Mouse (Mus musculus) adrenal gland, postnatal 25 days (tissue): Measurements from ENCODE around the gene S100a16. TPM values are rescaled to one million over a fixed set of nuclear protein-coding genes. Genes with fewer than 3 reads are reported as not detected.

Experiments used
- DNase-seq: peaks from one replicate; pipeline ENCODE4 v3.0.0; 2021; ENCODE audit warnings: mixed read lengths
- long read RNA-seq: library from polyadenylated mRNA; stranded (forward); transcript quantifications from one replicate; pipeline ENCODE4 v2.0.0, GENCODE M21; 2021
- total RNA-seq: library from RNA; stranded (reverse); gene quantifications from 2 replicates; pipeline ENCODE4 v1.2.3, GENCODE M21; 2021

The S100a16 gene
- 48.4 and 52.1 TPM in 2 replicates for total RNA-seq
- long read RNA-seq, transcript S100a16-202 (3 exons, 1,127 nt): major isoform, 21 of 36 reads
- long read RNA-seq, transcript S100a16-201 (3 exons, 1,123 nt): minor isoform, 9 of 36 reads
- long read RNA-seq, partial matches to known transcripts: 0 of 36 reads
- long read RNA-seq, other reads (novel, unspliced or antisense): 1 of 36 reads

GRCm38 (mm10) chr3:90537141-90537904, at the start of gene S100a16:
Gene S100a16, plus strand, starts transcription at chr3:90537254.
- peak; percentile 77 for DNase-seq

DNA sequence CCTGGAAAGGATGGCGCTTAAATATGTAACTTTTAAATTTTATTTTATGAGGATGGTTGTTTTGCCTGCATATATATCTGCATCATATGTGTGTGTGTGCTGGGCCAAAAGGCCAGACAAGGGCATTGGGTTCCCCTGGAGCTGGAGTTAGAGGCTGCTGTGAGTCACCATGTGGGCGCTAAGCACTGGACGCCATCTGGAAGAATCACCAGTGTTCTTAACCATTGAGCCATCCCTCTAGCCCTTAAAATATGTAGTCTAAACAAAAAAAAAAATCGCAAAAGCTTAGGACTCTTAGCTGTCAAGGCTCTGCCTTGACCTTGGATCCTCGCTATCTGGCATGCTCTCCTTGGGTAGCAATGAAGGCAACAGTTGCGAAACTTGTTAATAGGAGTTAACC, 48.5 kb upstream of the S100a16 start:
- DNase-seq: no peak

DNA sequence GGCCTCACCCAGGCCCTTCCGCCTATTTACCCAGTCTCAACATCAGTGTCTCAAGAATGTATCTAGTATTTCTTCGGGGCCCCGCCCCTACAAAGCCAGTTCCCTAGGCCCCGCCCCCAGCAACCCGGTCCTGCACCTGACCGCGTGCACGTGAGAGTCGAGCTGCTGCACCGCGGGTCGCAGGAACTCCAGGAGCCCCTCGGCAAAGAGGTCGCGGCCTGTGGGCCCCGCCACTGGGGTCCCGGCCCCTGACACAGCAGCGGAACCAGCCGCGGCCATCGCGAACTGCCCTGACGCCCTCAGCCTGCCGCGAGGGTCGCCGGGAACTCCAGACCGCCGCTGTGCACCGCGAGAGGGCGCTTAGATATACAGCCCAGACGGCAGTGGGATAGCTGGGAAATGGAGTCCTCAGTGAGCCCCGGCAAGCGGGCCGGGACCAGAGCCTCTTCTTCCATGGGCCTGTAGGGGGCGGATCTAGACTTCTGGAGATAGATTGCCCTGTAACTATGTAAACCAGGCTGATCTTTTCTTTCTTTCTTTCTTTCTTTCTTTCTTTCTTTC, 46.3 kb upstream of the S100a16 start, which contains the start of gene Snapin:
Gene Snapin (minus strand): TSS at position 338 of the 561 bp plus-strand sequence.
- DNase-seq: peak; percentile 92

DNA sequence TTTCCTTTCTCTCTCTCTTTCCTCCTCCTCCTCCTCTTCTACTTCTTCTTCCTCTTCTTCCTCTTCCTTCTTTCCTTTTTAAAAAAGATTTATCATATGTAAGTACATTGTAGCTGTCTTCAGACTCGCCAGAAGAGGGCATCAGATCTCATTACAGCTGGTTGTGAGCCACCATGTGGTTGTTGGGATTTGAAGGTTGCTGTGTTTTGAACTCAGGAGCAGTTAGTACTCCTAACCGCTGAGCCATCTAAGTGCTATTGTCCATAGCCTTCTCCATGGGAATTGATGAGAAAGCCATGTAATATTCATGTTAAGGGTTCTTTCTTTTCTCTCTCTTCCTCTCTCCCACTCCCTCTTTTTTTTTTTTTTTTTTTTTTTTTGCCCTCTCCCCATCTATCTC, 45.7 kb upstream of the S100a16 start:
- DNase-seq: no peak

DNA sequence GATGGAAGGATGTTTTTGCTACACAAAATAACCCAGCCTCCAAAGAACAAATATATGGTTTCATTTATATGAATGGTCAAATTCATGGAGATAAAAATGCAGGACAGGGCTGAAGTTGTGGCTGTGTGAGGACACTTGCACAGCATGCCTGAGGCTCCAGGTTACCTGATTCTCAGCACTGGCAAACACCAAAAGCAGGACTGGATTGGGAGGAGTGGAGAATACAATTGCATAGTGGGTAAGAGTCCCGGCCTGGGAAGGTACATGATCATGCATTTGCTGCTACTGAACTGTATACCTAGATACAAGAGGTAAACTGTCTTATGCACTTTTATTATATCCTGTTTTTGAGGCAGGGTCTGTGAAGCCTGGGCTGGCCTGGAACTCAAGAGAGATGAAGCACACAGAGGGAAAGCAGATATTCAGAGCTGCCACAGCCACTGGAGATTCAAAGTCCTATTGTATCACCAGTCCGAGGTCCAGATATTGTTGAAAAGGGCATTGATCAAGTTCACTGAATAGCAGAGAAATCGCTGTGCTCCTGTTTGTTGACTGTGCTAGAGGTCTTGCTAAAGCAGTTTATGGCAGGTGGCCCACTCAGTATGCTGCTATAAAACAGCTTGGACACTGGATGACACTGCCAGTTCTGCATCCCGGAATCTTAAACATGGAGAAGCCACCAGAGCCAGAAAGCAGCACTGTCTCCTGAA, 43.1 kb upstream of the S100a16 start:
- no peak for DNase-seq

GRCm38 (mm10) chr3:90495850-90496525, 41.1 kb upstream of the S100a16 start:
- no peak for DNase-seq

- no peak for DNase-seq
Measured at GRCm38 (mm10) chr3:90497597-90497996, 39.5 kb upstream of the S100a16 start.

DNA sequence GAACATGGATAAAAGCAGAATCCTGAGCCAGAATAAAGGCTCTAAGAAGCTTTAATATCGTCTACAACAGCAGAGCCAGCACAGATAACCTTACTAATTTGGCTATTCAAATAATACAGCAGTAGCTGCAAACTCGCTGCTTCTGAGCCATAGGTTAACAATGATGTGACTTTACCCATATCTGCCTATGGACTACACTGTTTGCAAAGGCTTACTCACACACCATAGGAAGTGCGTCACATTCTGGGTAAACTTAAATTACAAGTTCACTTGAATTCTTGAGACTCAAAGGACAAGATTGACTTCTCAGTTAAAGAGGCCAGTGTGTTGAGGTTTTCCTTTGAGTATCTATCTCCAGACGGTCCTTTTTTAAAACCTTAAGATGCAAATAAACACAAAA, 33.6 kb upstream of the S100a16 start:
- DNase-seq: no peak

DNA sequence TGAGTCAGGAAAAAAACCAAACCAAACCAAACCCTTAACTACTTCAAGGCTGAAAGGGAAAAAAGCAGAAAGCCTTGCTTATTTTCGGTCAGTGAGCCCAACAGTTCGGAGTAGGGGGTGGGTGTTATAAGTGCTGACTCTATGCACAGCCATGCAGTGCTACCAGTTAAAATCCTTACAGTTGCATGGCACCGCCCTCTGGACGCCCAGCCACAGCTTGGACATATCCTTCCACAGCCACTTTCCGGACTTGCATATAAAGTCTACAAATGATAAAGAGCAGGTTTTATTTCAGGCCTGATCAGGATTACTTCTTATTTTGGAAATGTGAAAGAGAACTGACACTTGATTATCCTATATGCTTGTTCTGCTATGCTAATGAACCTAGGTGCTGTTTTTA, 31.8 kb upstream of the S100a16 start:
- no peak for DNase-seq

GRCm38 (mm10) chr3:90506362-90506761, 30.7 kb upstream of the S100a16 start:
- DNase-seq: no peak

DNA sequence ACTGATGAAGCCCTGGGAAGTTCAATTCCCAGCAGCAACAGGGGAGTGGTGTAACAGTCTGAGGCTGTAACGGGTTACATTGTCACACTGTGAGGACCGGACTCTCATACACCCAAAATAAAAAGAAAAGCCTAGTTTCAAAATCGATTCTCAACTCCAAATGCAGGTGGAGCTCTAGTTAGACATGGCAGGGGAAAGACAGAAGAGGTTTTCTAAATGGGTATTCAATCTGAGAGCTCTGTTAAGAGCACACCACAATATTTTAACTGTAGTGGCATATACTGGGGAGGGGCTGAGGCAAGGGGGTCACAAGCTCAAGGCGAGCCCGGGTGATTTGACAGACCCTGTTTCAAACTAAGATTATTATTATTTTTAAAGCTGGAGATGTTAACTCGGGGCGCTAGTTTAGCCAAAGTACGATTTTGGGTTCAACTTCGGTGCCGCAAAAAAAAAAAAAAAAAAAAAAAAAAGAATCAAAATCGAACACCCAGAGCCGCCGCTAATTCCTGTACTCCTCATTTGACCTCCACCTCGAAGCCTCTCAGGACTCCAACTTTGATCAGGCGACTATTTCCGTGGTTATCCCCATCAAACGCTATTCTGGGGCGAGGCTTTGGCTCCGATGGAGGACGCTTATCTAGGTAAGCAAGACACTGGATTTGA, 28.6 kb upstream of the S100a16 start:
- no peak for DNase-seq

GRCm38 (mm10) chr3:90508950-90509746, 27.9 kb upstream of the S100a16 start, which contains the start of gene Chtop:
Gene Chtop, minus strand, starts transcription at chr3:90509498.
- DNase-seq: peak; percentile 100

DNA sequence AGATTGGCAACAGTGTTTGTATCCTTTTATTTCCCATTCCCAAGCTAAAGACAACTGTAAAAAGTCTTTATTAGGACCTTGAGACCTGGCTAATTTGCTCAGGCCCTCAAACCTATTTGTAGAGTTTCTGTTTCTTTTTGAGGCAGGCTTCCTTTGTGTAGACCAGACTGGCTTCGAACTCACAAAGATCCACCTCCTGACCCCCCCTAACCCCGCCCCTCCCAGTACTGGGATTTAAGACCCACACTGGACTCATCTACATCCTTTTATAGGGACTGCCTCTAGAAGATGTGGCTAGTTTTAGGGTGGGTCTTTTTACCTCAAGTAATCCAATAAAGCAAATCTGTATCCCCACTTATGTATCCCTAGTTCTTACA, 27.3 kb upstream of the S100a16 start:
- no peak for DNase-seq

DNA sequence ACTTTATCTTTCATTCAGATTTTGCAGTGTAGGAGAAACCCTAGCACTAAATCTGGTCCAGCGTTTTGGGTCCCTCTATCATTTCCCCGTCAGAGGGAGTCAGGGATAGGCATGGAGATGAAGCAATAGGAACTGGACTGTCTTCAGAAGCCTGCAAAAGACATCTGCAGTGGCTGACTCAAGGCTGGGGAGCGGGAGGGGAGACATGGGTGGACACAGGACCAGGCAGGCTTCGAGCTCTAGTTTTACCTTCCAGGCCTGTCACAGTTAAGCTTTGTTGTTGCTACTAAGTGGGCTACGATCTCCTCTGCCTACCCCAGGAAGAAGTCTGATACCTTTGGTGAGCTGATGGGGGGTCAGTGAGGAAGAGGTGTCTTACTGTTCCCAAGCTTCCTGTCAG, 24.8 kb upstream of the S100a16 start:
- DNase-seq: no peak

DNA sequence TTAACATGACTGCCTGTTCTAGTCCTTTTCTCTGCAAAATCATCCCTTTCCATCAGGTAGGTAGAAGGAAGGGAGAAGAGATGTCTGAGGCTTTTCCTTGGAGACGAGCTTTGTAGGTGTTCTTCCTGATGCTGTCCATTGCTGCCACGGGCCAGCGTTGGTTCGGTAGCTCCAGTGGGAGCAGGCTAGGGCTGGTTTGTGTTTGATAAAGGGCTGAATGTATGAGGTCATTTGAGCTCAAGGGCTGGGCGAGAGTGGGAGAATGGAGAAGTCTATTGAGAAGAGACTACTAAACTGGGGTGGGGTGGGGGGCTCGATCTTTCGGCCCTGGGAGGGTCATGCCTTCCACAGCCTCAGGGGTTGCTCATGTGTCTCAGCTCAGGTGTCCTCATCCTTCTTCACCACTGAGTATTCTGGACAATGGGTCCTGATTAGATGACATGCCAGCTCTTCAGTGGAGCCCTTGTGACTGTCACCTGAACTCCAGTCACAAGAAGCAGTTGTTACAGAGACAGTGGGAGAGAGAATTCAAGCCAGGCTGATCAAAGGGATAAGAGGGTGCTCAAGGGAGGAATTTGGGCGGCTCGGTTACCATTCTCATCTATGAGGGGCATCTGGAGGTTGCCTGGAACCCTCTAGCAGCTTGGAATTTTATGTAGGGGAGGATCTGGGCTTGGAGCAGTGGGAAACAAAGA, 24.0 kb upstream of the S100a16 start:
- no peak for DNase-seq

GRCm38 (mm10) chr3:90513796-90514590, 23.1 kb upstream of the S100a16 start, which contains the start of the genes S100a1 and S100a13:
Gene S100a1, minus strand, starts transcription at chr3:90514392.
Gene S100a13, plus strand, starts transcription at chr3:90514435.
- peak; percentile 72 for DNase-seq

DNA sequence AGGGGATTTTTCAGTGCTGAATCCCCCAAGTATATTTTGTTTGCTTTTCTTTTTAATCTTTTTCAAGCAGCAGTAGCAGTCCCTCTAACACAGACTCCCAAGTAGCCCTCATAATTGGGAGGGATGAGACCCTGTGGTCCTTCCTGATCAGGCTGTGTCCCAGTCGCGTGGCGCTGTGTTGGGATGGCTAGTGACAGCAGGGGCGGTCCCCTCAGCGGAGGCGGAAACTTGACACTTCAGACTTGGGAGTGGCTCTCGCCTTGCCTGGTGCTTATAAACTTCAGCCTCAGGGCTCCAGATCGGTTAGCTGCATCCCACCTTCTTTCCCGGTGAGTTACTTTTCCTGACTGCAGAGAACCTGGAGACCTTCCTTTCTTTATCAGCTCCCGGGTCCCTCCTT, 22.4 kb upstream of the S100a16 start:
- DNase-seq: peak; percentile 73

- peak; percentile 48 for DNase-seq
Measured at GRCm38 (mm10) chr3:90515242-90515641, 21.8 kb upstream of the S100a16 start.

- no peak for DNase-seq
Measured at GRCm38 (mm10) chr3:90515789-90516188, 21.3 kb upstream of the S100a16 start.
